Mouse (Mus musculus): ENCODE data around the gene Pik3c2b. TPM values are rescaled to one million over a fixed set of nuclear protein-coding genes. Genes with fewer than 3 reads are reported as not detected.

Gene Pik3c2b
- polyA plus RNA-seq, 1 experiment from 2014 or later, result 11.4 TPM

DNA sequence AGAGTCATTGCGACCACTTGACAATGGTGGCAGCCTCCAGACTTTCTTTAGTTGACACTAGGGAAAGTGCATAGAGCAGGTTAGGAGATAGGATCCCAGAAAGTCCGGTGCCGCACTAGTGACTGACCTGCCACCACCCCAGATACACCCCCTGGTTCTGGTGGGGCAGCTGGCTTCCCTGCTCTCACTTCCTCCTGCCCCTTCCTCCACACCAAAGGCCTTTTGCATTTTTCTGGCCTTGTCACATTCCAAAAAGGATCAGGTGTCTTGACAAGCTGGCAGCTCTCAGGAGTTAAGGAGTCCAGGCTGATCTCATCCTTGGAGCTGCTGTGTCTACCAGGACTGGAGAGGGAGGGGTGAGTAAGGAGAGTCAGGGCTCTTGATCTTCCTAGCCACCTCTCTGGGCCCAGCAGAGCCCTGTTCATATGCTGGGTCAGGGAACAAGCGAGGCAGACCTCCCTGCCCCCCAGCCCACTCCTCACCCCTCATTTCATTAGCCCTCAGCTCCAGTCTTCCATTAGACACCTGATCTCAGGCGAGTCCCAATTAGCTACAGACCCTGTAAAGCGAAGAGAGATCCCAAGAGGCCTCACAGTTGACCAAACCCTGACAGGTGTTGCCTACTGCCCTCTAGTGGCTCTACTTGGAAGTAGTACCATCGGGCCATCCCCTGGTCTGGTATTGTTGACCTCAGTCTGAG, 41.9 kb downstream of the Pik3c2b start:
- ATAC-seq (replicated peaks; ENCODE audit: low FRiP score, low TSS enrichment, low read depth) (0 out of 2 replicates have a peak, but pooled peaks have one; percentile 30), DNase-seq (ENCODE audit: low spot score) (peak; percentile 80)
- Histone ChIP-seq H3K9ac (ENCODE audit: low read length) (no peak overlapping the region), H3K27me3 (replicated peaks; ENCODE audit: control insufficient read depth, insufficient read depth, low read length) (no peaks in the 10 kb centered on the region), H3K9me3 (ENCODE audit: control insufficient read depth, low read length) (no peaks in the 10 kb centered on the region), H3K4me2 (ENCODE audit: low read length) (no peak overlapping the region), H3K36me3 (ENCODE audit: control insufficient read depth, insufficient read depth, low read length) (peaks cover 35% of the 10 kb centered on the region), H3K4me3 (ENCODE audit: low read depth, low read length) (no peak overlapping the region), H3K27ac (ENCODE audit: low read depth) (no peak overlapping the region), H3K4me1 (replicated peaks; ENCODE audit: control insufficient read depth, insufficient read depth, low read length) (no peaks in the 10 kb centered on the region)
- WGBS, result 53% methylated on average over 7 of the region's 7 CpGs

GRCm38 (mm10) chr1:133088196-133088595, 42.7 kb downstream of the Pik3c2b start:
- Histone ChIP-seq H3K4me2 (ENCODE audit: low read length) (no peak overlapping the region), H3K4me1 (replicated peaks; ENCODE audit: control insufficient read depth, insufficient read depth, low read length) (no peaks in the 10 kb centered on the region), H3K4me3 (ENCODE audit: low read depth, low read length) (no peak overlapping the region), H3K27me3 (replicated peaks; ENCODE audit: control insufficient read depth, insufficient read depth, low read length) (no peaks in the 10 kb centered on the region), H3K9me3 (ENCODE audit: control insufficient read depth, low read length) (no peaks in the 10 kb centered on the region), H3K9ac (ENCODE audit: low read length) (no peak overlapping the region), H3K36me3 (ENCODE audit: control insufficient read depth, insufficient read depth, low read length) (peaks cover 32% of the 10 kb centered on the region), H3K27ac (ENCODE audit: low read depth) (no peak overlapping the region)
- DNase-seq (ENCODE audit: low spot score) (no peak), ATAC-seq (replicated peaks; ENCODE audit: low FRiP score, low TSS enrichment, low read depth) (no peak)
- WGBS, result 88% methylated on average over 10 of the region's 10 CpGs

DNA sequence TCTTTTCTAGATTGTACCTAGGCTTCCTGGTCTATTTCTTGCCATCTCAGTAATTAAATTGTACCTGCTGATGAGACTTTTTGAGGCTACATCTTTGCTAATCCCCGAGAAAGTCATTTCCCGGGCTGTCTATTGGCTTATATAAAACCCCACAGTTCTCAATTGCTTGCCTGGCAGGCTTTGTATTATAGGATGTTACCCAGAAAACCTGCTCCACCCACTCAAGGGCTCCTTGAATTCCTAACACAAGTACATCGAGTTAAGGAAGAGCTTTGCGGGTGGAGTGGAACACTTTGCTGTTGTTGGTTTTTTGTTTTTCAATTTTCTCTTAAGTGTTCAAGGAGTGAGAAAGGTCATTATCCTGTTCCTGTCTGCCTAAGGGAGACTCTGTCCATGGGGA, 43.9 kb downstream of the Pik3c2b start:
- H3K4me2 ChIP-seq (ENCODE audit: low read length), result no peak overlapping the region
- H3K36me3 ChIP-seq (ENCODE audit: control insufficient read depth, insufficient read depth, low read length), result peaks cover 43% of the 10 kb centered on the region
- no peaks in the 10 kb centered on the region for H3K9me3 ChIP-seq (ENCODE audit: control insufficient read depth, low read length)
- no peaks in the 10 kb centered on the region for H3K27me3 ChIP-seq (replicated peaks; ENCODE audit: control insufficient read depth, insufficient read depth, low read length)
- no peak overlapping the region for H3K9ac ChIP-seq (ENCODE audit: low read length)
- no peaks in the 10 kb centered on the region for H3K4me1 ChIP-seq (replicated peaks; ENCODE audit: control insufficient read depth, insufficient read depth, low read length)
- ATAC-seq (replicated peaks; ENCODE audit: low FRiP score, low TSS enrichment, low read depth), result no peak
- no peak overlapping the region for H3K4me3 ChIP-seq (ENCODE audit: low read depth, low read length)
- no peak overlapping the region for H3K27ac ChIP-seq (ENCODE audit: low read depth)
- DNase-seq (ENCODE audit: low spot score), result no peak
- 87% methylated on average over 4 of the region's 4 CpGs for WGBS

- H3K9ac ChIP-seq (ENCODE audit: low read length), result no peak overlapping the region
- H3K9me3 ChIP-seq (ENCODE audit: control insufficient read depth, low read length), result no peaks in the 10 kb centered on the region
- ATAC-seq (replicated peaks; ENCODE audit: low FRiP score, low TSS enrichment, low read depth) (peak; percentile 71), DNase-seq (ENCODE audit: low spot score) (no peak)
- H3K27ac ChIP-seq (ENCODE audit: low read depth), result no peak overlapping the region
- no peaks in the 10 kb centered on the region for H3K27me3 ChIP-seq (replicated peaks; ENCODE audit: control insufficient read depth, insufficient read depth, low read length)
- H3K36me3 ChIP-seq (ENCODE audit: control insufficient read depth, insufficient read depth, low read length), result peaks cover 54% of the 10 kb centered on the region
- no peaks in the 10 kb centered on the region for H3K4me1 ChIP-seq (replicated peaks; ENCODE audit: control insufficient read depth, insufficient read depth, low read length)
- H3K4me3 ChIP-seq (ENCODE audit: low read depth, low read length), result no peak overlapping the region
- no peak overlapping the region for H3K4me2 ChIP-seq (ENCODE audit: low read length)
- 73% methylated on average over 6 of the region's 6 CpGs for WGBS
Observed at GRCm38 (mm10) chr1:133090641-133091040, 45.2 kb downstream of the Pik3c2b start.

GRCm38 (mm10) chr1:133091483-133091882, 46.0 kb downstream of the Pik3c2b start:
- H3K4me2 ChIP-seq (ENCODE audit: low read length), result no peak overlapping the region
- no peaks in the 10 kb centered on the region for H3K4me1 ChIP-seq (replicated peaks; ENCODE audit: control insufficient read depth, insufficient read depth, low read length)
- peaks cover 62% of the 10 kb centered on the region for H3K36me3 ChIP-seq (ENCODE audit: control insufficient read depth, insufficient read depth, low read length)
- H3K9ac ChIP-seq (ENCODE audit: low read length), result no peak overlapping the region
- no peak for ATAC-seq (replicated peaks; ENCODE audit: low FRiP score, low TSS enrichment, low read depth)
- no peak overlapping the region for H3K27ac ChIP-seq (ENCODE audit: low read depth)
- no peak for DNase-seq (ENCODE audit: low spot score)
- H3K27me3 ChIP-seq (replicated peaks; ENCODE audit: control insufficient read depth, insufficient read depth, low read length), result no peaks in the 10 kb centered on the region
- H3K4me3 ChIP-seq (ENCODE audit: low read depth, low read length), result no peak overlapping the region
- 84% methylated on average over 8 of the region's 8 CpGs for WGBS
- no peaks in the 10 kb centered on the region for H3K9me3 ChIP-seq (ENCODE audit: control insufficient read depth, low read length)

DNA sequence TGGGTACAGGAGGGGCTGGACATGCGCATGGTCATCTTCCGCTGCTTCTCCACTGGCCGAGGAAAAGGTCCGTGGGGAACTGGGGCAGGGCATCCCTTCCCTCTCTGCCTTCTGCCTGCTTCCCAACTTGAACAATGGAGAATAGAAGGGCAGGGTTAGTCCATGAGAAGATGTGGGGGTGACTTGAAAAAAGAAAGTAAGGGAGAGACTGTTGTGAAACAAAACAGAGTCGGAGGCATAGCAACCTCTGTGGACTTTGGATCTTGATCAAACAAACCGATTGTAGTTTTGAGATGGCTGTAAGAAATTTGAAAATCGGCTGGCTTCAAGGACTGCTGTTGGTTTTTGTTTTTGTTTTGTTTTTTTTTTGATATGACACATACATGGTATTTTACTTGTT, 48.3 kb downstream of the Pik3c2b start:
- DNase-seq (ENCODE audit: low spot score), result no peak
- 78% methylated on average over 7 of the region's 7 CpGs for WGBS
- H3K4me1 ChIP-seq (replicated peaks; ENCODE audit: control insufficient read depth, insufficient read depth, low read length), result no peaks in the 10 kb centered on the region
- no peak overlapping the region for H3K4me3 ChIP-seq (ENCODE audit: low read depth, low read length)
- ATAC-seq (replicated peaks; ENCODE audit: low FRiP score, low TSS enrichment, low read depth), result no peak
- H3K4me2 ChIP-seq (ENCODE audit: low read length), result no peak overlapping the region
- H3K9me3 ChIP-seq (ENCODE audit: control insufficient read depth, low read length), result no peaks in the 10 kb centered on the region
- no peak overlapping the region for H3K9ac ChIP-seq (ENCODE audit: low read length)
- H3K27ac ChIP-seq (ENCODE audit: low read depth), result no peak overlapping the region
- H3K27me3 ChIP-seq (replicated peaks; ENCODE audit: control insufficient read depth, insufficient read depth, low read length), result no peaks in the 10 kb centered on the region
- peaks cover 69% of the 10 kb centered on the region for H3K36me3 ChIP-seq (ENCODE audit: control insufficient read depth, insufficient read depth, low read length)

DNA sequence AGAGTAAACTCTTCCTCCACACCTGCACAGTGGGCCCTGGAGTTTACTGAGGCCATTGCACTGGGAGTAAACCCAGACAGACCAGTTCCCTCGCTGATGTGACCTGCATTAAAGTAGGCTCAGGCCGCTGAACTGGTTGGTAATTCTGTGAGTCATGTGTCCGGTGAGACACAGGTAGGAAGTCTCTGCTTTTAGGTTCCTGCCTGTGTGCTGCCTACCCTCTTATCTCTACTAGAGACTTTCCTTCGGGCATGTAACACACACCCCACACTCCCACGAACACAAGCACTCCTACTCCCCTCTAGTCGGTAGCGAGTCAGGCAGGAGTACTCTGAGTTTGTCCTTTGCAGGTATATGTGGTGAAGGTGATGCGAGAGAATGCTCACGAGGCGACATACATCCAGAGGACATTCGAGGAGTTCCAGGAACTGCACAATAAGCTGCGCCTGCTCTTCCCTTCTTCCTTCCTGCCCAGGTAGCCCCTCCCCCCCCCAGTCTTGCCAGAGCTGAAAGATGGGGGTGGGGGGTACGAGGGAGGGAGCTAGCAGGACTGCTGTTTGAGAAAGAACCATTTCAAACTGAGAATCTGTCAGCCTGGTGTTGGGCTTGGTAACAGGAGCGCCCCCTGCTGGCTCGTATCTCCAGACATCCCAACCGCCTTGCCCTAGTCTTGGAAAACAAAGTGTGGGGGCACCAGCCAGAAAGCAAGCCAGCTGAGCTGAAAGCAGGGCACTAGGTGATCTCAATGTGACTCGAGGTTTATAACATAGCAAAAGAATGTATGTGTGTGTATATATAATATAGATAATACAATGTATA, 55.7 kb downstream of the Pik3c2b start:
- no peaks in the 10 kb centered on the region for H3K9me3 ChIP-seq (ENCODE audit: control insufficient read depth, low read length)
- 40% methylated on average over 17 of the region's 17 CpGs for WGBS
- H3K27me3 ChIP-seq (replicated peaks; ENCODE audit: control insufficient read depth, insufficient read depth, low read length), result no peaks in the 10 kb centered on the region
- ATAC-seq (replicated peaks; ENCODE audit: low FRiP score, low TSS enrichment, low read depth), result peak; percentile 69; the same call in 1 of the 2 replicates
- H3K4me1 ChIP-seq (replicated peaks; ENCODE audit: control insufficient read depth, insufficient read depth, low read length), result no peaks in the 10 kb centered on the region
- no peak overlapping the region for H3K4me2 ChIP-seq (ENCODE audit: low read length)
- peak; percentile 89 for DNase-seq (ENCODE audit: low spot score)
- no peak overlapping the region for H3K9ac ChIP-seq (ENCODE audit: low read length)
- H3K36me3 ChIP-seq (ENCODE audit: control insufficient read depth, insufficient read depth, low read length), result peaks cover 64% of the 10 kb centered on the region
- no peak overlapping the region for H3K27ac ChIP-seq (ENCODE audit: low read depth)
- no peak overlapping the region for H3K4me3 ChIP-seq (ENCODE audit: low read depth, low read length)

- H3K4me3 ChIP-seq (ENCODE audit: low read depth, low read length), result no peak overlapping the region
- H3K9me3 ChIP-seq (ENCODE audit: control insufficient read depth, low read length), result no peaks in the 10 kb centered on the region
- H3K36me3 ChIP-seq (ENCODE audit: control insufficient read depth, insufficient read depth, low read length), result peaks cover 60% of the 10 kb centered on the region
- WGBS, result 87% methylated on average over 5 of the region's 5 CpGs
- 0 out of 2 replicates have a peak, but pooled peaks have one; percentile 26 for ATAC-seq (replicated peaks; ENCODE audit: low FRiP score, low TSS enrichment, low read depth)
- no peak overlapping the region for H3K4me2 ChIP-seq (ENCODE audit: low read length)
- H3K27me3 ChIP-seq (replicated peaks; ENCODE audit: control insufficient read depth, insufficient read depth, low read length), result no peaks in the 10 kb centered on the region
- no peak overlapping the region for H3K27ac ChIP-seq (ENCODE audit: low read depth)
- H3K9ac ChIP-seq (ENCODE audit: low read length), result no peak overlapping the region
- no peaks in the 10 kb centered on the region for H3K4me1 ChIP-seq (replicated peaks; ENCODE audit: control insufficient read depth, insufficient read depth, low read length)
- no peak for DNase-seq (ENCODE audit: low spot score)
Observed at GRCm38 (mm10) chr1:133102108-133102507, 56.6 kb downstream of the Pik3c2b start.
